Mouse (Mus musculus): ENCODE measurements around the gene Hist1h2bf.

- TF ChIP-seq CTCF (IDR thresholded peaks at IDR 0.05; ENCODE audit: low read depth, low read length) = no peak
- TF ChIP-seq POLR2A (IDR thresholded peaks at IDR 0.05; ENCODE audit: extremely low read depth, insufficient read depth, low read length) = no peak
Observed at GRCm38 (mm10) chr13:23586099-23586939, 12.3 kb upstream of the Hist1h2bf start.
